Mouse (Mus musculus) G1E (cell line): ENCODE data around the gene Dchs2.

ENCODE experiments used
- CTCF ChIP-seq: IDR thresholded peaks from 2 replicates; pipeline ENCODE4 v1.5.1; 2012; ENCODE audit warnings: low read depth, low read length, inconsistent platforms, mixed read lengths
- GATA1 ChIP-seq: IDR thresholded peaks from 2 replicates; pipeline ENCODE4 v1.6.1; 2012; ENCODE audit warnings: borderline replicate concordance, low read length, inconsistent platforms, mixed read lengths
- POLR2AphosphoS5 ChIP-seq: IDR thresholded peaks from 2 replicates; pipeline ENCODE4 v1.6.1; 2012; ENCODE audit warnings: low read depth, low read length, inconsistent platforms; ENCODE audit not compliant: insufficient replicate concordance
- TAL1 ChIP-seq: conservative IDR thresholded peaks from 2 replicates; pipeline ENCODE4 v1.6.1; 2012; ENCODE audit warnings: low read depth, low read length, inconsistent platforms, mixed read lengths

GRCm38 (mm10) chr3:83148055-83148447 is 20.3 kb downstream of the Dchs2 start:
- no peak for TF ChIP-seq CTCF
- TF ChIP-seq GATA1: no peak
- no peak for TF ChIP-seq TAL1
- TF ChIP-seq POLR2AphosphoS5: no peak
